Mouse (Mus musculus) stomach, embryonic 16.5 days (tissue): ENCODE measurements at regions not wholly inside any gene's neighbourhood (a gene's known extent, or its start where the extent isn't known, plus 50 kb on each side); places are given as distances from the start of the nearest gene placed in this dataset. TPM values are rescaled to one million over a fixed set of nuclear protein-coding genes. Genes with fewer than 3 reads are reported as not detected.

Source experiments
- ATAC-seq: fragments of 200-750 bp; cut with Nextera tagmentation; 2 replicates; pipeline ENCODE4 v1.8.0; 2017; ENCODE audit warnings: moderate number of reproducible peaks, moderate TSS enrichment; ENCODE audit not compliant: insufficient read depth, low FRiP score
- H3K27ac ChIP-seq: fragments of 300-500 bp; sonication (generic); 2 replicates; pipeline ENCODE4 v1.5.1; 2014; ENCODE audit warnings: low read length
- H3K27me3 ChIP-seq: fragments of 300-500 bp; sonication (generic); 2 replicates; pipeline ENCODE4 v1.6.1; 2014; ENCODE audit warnings: low read length, control low read depth, mixed read lengths; ENCODE audit not compliant: control insufficient read depth, insufficient read depth
- H3K36me3 ChIP-seq: fragments of 300-500 bp; sonication (generic); 2 replicates; pipeline ENCODE4 v1.6.1; 2014; ENCODE audit warnings: low read length; ENCODE audit not compliant: control insufficient read depth, insufficient read depth
- H3K4me1 ChIP-seq: fragments of 300-500 bp; sonication (generic); 2 replicates; pipeline ENCODE4 v1.6.1; 2014; ENCODE audit warnings: low read length, control low read depth, mixed read lengths; ENCODE audit not compliant: control insufficient read depth, insufficient read depth
- H3K4me2 ChIP-seq: fragments of 300-500 bp; sonication (generic); 2 replicates; pipeline ENCODE4 v1.6.1; 2014; ENCODE audit warnings: low read depth, low read length, mixed read lengths
- H3K4me3 ChIP-seq: fragments of 300-500 bp; sonication (generic); replicated peaks from 2 replicates; pipeline ENCODE4 v1.5.1; 2014; ENCODE audit warnings: mild to moderate bottlenecking, low read length
- H3K9ac ChIP-seq: fragments of 300-500 bp; sonication (generic); 2 replicates; pipeline ENCODE4 v1.6.1; 2014; ENCODE audit warnings: low read length
- H3K9me3 ChIP-seq: fragments of 300-500 bp; sonication (generic); replicated peaks from 2 replicates; pipeline ENCODE4 v1.6.1; 2016; ENCODE audit warnings: low read length, control low read depth; ENCODE audit not compliant: control insufficient read depth
- WGBS: fragments of 180-500 bp; shearing (Covaris S2); extraction: QIAGEN DNeasy Blood & Tissue Kit; methylation state at CpG from one replicate; pipeline ENCODE4 v1.1.7; 2014; 5-methylcytosine and 5-hydroxymethylcytosine counted together
- microRNA-seq: library from miRNA; unstranded; fragments of <30 nt; microRNA quantifications from one replicate; pipeline ENCODE4, GENCODE M21; 2016

GRCm38 (mm10) chr11:37412868-37413267, 177.1 kb upstream of the Tenm2 start:
- Histone ChIP-seq H3K27ac (no peak overlapping the region), H3K4me1 (no peaks in the 10 kb centered on the region), H3K9me3 (no peaks in the 10 kb centered on the region), H3K4me2 (no peak overlapping the region), H3K4me3 (no peak overlapping the region), H3K27me3 (no peaks in the 10 kb centered on the region), H3K36me3 (no peaks in the 10 kb centered on the region), H3K9ac (no peak overlapping the region)
- no peak for ATAC-seq
- WGBS: 66% methylated on average over 3 of the region's 3 CpGs

GRCm38 (mm10) chr11:37367971-37368370, 132.2 kb upstream of the Tenm2 start:
- Histone ChIP-seq H3K4me1 (no peaks in the 10 kb centered on the region), H3K9ac (no peak overlapping the region), H3K4me2 (no peak overlapping the region), H3K36me3 (no peaks in the 10 kb centered on the region), H3K9me3 (no peaks in the 10 kb centered on the region), H3K27me3 (no peaks in the 10 kb centered on the region), H3K27ac (no peak overlapping the region), H3K4me3 (no peak overlapping the region)
- WGBS: 53% methylated on average over 1 of the region's 1 CpGs
- ATAC-seq: no peak

GRCm38 (mm10) chr11:37364430-37364829, 128.7 kb upstream of the Tenm2 start:
- H3K4me1 ChIP-seq: no peaks in the 10 kb centered on the region
- H3K36me3 ChIP-seq: no peaks in the 10 kb centered on the region
- WGBS: 88% methylated on average over 2 of the region's 2 CpGs
- H3K27me3 ChIP-seq: no peaks in the 10 kb centered on the region
- no peak overlapping the region for H3K9ac ChIP-seq
- H3K9me3 ChIP-seq: no peaks in the 10 kb centered on the region
- H3K27ac ChIP-seq: no peak overlapping the region
- H3K4me2 ChIP-seq: no peak overlapping the region
- H3K4me3 ChIP-seq: no peak overlapping the region
- ATAC-seq: no peak

GRCm38 (mm10) chr11:37355074-37355473, 119.3 kb upstream of the Tenm2 start:
- Histone ChIP-seq H3K9me3 (no peaks in the 10 kb centered on the region), H3K27me3 (no peaks in the 10 kb centered on the region), H3K27ac (no peak overlapping the region), H3K36me3 (no peaks in the 10 kb centered on the region), H3K4me2 (no peak overlapping the region), H3K4me1 (no peaks in the 10 kb centered on the region), H3K9ac (no peak overlapping the region), H3K4me3 (no peak overlapping the region)
- ATAC-seq: no peak
- WGBS: 55% methylated on average over 2 of the region's 2 CpGs

GRCm38 (mm10) chr11:37309691-37310090, 73.9 kb upstream of the Tenm2 start:
- H3K9me3 ChIP-seq: no peaks in the 10 kb centered on the region
- ATAC-seq: no peak
- no peaks in the 10 kb centered on the region for H3K36me3 ChIP-seq
- no peaks in the 10 kb centered on the region for H3K27me3 ChIP-seq
- H3K4me3 ChIP-seq: no peak overlapping the region
- WGBS: 79% methylated on average over 2 of the region's 2 CpGs
- no peak overlapping the region for H3K27ac ChIP-seq
- H3K9ac ChIP-seq: no peak overlapping the region
- H3K4me1 ChIP-seq: no peaks in the 10 kb centered on the region
- H3K4me2 ChIP-seq: no peak overlapping the region

- Histone ChIP-seq H3K4me2 (no peak overlapping the region), H3K27me3 (no peaks in the 10 kb centered on the region), H3K9ac (no peak overlapping the region), H3K36me3 (no peaks in the 10 kb centered on the region), H3K4me3 (no peak overlapping the region), H3K27ac (no peak overlapping the region), H3K9me3 (no peaks in the 10 kb centered on the region), H3K4me1 (no peaks in the 10 kb centered on the region)
- 69% methylated on average over 2 of the region's 2 CpGs for WGBS
- ATAC-seq: no peak
Measured at GRCm38 (mm10) chr11:37306656-37307055, 70.9 kb upstream of the Tenm2 start.

Small RNAs in the stretch of these regions (microRNA-seq; reads per million reads assigned to microRNA genes)
- gene Gm25693: not detected
